Mouse (Mus musculus): Measurements from ENCODE around the gene Gm20498. TPM values are rescaled to one million over a fixed set of nuclear protein-coding genes. Genes with fewer than 3 reads are reported as not detected.
"Not testable (repeated sequence)": the region's sequence is repeated elsewhere in the genome, so short reads cannot be mapped to it uniquely, and the experiment has no call there.

The Gm20498 gene
- 10 to 100 TPM; 32.6 to 33.6 TPM for total RNA-seq (2021)
- long read RNA-seq, experiment 1, partial matches to known transcripts: 1 of 12 reads
- long read RNA-seq, experiment 1, other reads (novel, unspliced or antisense): 5 of 12 reads
- long read RNA-seq, experiment 2, partial matches to known transcripts: 1 of 17 reads
- long read RNA-seq, experiment 2, other reads (novel, unspliced or antisense): 10 of 17 reads

- intact Hi-C loops (cut with DNase I; ENCODE audit: low total_unique reads): no loop called here
- DNase-seq: peak; percentile 82
Measured at GRCm38 (mm10) chr12:81532316-81533028, at the start of gene Gm20498, which contains the start of gene Synj2bp. Gene Gm20498 (minus strand): TSS chr12:81532905. Gene Synj2bp (minus strand): TSS chr12:81532911.

GRCm38 (mm10) chr12:81568374-81568773, 35.7 kb upstream of the Gm20498 start, which contains the start of gene Adam21:
Gene Adam21 (minus strand): TSS chr12:81568474.
- DNase-seq: no peak
- intact Hi-C loops (cut with DNase I; ENCODE audit: low total_unique reads): no loop called here

- DNase-seq: no peak
- intact Hi-C loops (cut with DNase I; ENCODE audit: low total_unique reads): no loop called here
Measured at GRCm38 (mm10) chr12:81567931-81568330, 35.2 kb upstream of the Gm20498 start.

- intact Hi-C loops (cut with DNase I; ENCODE audit: low total_unique reads): no loop called here
Measured at GRCm38 (mm10) chr12:81564173-81564572, 31.5 kb upstream of the Gm20498 start.

GRCm38 (mm10) chr12:81549286-81549685, 16.6 kb upstream of the Gm20498 start:
- no peak for DNase-seq
- intact Hi-C loops (cut with DNase I; ENCODE audit: low total_unique reads): no loop called here

More at GRCm38 (mm10) chr12:81564173-81564572, 31.5 kb upstream of the Gm20498 start:
- no peak for DNase-seq

GRCm38 (mm10) chr12:81547163-81547562, 14.5 kb upstream of the Gm20498 start:
- DNase-seq: no peak
- intact Hi-C loops (cut with DNase I; ENCODE audit: low total_unique reads): no loop called here

GRCm38 (mm10) chr12:81533029-81533419, 319 bp upstream of the Gm20498 start:
- DNase-seq: no peak
- intact Hi-C loops (cut with DNase I; ENCODE audit: low total_unique reads): no loop called here

GRCm38 (mm10) chr12:81530587-81530986, 2.1 kb downstream of the Gm20498 start:
- DNase-seq; intact Hi-C loops (cut with DNase I; ENCODE audit: low total_unique reads): not testable (repeated sequence)

- intact Hi-C loops (cut with DNase I; ENCODE audit: low total_unique reads); DNase-seq: not testable (repeated sequence)
Measured at GRCm38 (mm10) chr12:81496906-81497305, 35.8 kb downstream of the Gm20498 start.

GRCm38 (mm10) chr12:81490491-81490890, 42.2 kb downstream of the Gm20498 start:
- intact Hi-C loops (cut with DNase I; ENCODE audit: low total_unique reads): no loop called here
- DNase-seq: no peak

GRCm38 (mm10) chr12:81485311-81485710, 47.4 kb downstream of the Gm20498 start:
- intact Hi-C loops (cut with DNase I; ENCODE audit: low total_unique reads): no loop called here
- DNase-seq: no peak

- intact Hi-C loops (cut with DNase I; ENCODE audit: low total_unique reads): no loop called here
- DNase-seq: peak; percentile 89
Measured at GRCm38 (mm10) chr12:81484727-81485191, 47.9 kb downstream of the Gm20498 start, which contains the start of gene Cox16. Gene Cox16 (minus strand): TSS chr12:81485127.

- no peak for DNase-seq
- intact Hi-C loops (cut with DNase I; ENCODE audit: low total_unique reads): no loop called here
Measured at GRCm38 (mm10) chr12:81484212-81484611, 48.5 kb downstream of the Gm20498 start.

- intact Hi-C loops (cut with DNase I; ENCODE audit: low total_unique reads): no loop called here
- DNase-seq: no peak
Measured at GRCm38 (mm10) chr12:81483656-81484055, 49.0 kb downstream of the Gm20498 start.

GRCm38 (mm10) chr12:81459051-81459450, 73.7 kb downstream of the Gm20498 start:
- DNase-seq; intact Hi-C loops (cut with DNase I; ENCODE audit: low total_unique reads): not testable (repeated sequence)

GRCm38 (mm10) chr12:81438985-81439384, 93.7 kb downstream of the Gm20498 start:
- intact Hi-C loops (cut with DNase I; ENCODE audit: low total_unique reads): not testable (repeated sequence)

GRCm38 (mm10) chr12:81434778-81435177, 97.9 kb downstream of the Gm20498 start:
- intact Hi-C loops (cut with DNase I; ENCODE audit: low total_unique reads); DNase-seq: not testable (repeated sequence)

More at GRCm38 (mm10) chr12:81438985-81439384, 93.7 kb downstream of the Gm20498 start:
- DNase-seq: not testable (repeated sequence)

GRCm38 (mm10) chr12:81421846-81422245, 110.9 kb downstream of the Gm20498 start, which contains the start of gene Adam4:
Gene Adam4 (minus strand): TSS chr12:81421946.
- intact Hi-C loops (cut with DNase I; ENCODE audit: low total_unique reads): no loop called here
- DNase-seq: no peak

GRCm38 (mm10) chr12:81413211-81413610, 119.5 kb downstream of the Gm20498 start:
- DNase-seq: no peak
- intact Hi-C loops (cut with DNase I; ENCODE audit: low total_unique reads): no loop called here

GRCm38 (mm10) chr12:81408966-81409365, 123.7 kb downstream of the Gm20498 start:
- intact Hi-C loops (cut with DNase I; ENCODE audit: low total_unique reads): no loop called here
- DNase-seq: no peak
